Mouse (Mus musculus) MEL (cell line): Measurements from ENCODE around the gene Atxn1l. TPM values are rescaled to one million over a fixed set of nuclear protein-coding genes. Genes with fewer than 3 reads are reported as not detected.

Experiments used
- DNase-seq: peaks from one replicate; pipeline ENCODE4 v3.0.0; 2011; ENCODE audit warnings: low read depth, low spot score
- H3K27ac ChIP-seq: 2 replicates; pipeline ENCODE4 v1.5.1; 2012; ENCODE audit warnings: low read depth, mild to moderate bottlenecking, control low read depth, low read length, moderate library complexity; ENCODE audit not compliant: control insufficient read depth
- H3K27me3 ChIP-seq, 2 experiments: fragments of 150-350 bp in 1 of 2; sonication (generic) in 1 of 2; 2 replicates each; pipeline ENCODE4 v1.6.1; 2012; ENCODE audit warnings: low read length in 2 of 2, mild to moderate bottlenecking in 2 of 2, improper control_type of control experiment in 1 of 2, moderate library complexity in 1 of 2; ENCODE audit not compliant: insufficient read depth in 2 of 2, control insufficient read depth in 1 of 2
- H3K36me3 ChIP-seq, 2 experiments: 2 replicates each; pipeline ENCODE4 v1.6.1; 2012 to 2014; ENCODE audit warnings: low read length in 2 of 2, improper control_type of control experiment in 1 of 2, inconsistent platforms in 1 of 2, mild to moderate bottlenecking in 1 of 2; ENCODE audit not compliant: insufficient read depth in 2 of 2, control insufficient read depth in 1 of 2
- H3K4me1 ChIP-seq, 2 experiments: fragments of 150-350 bp in 1 of 2; sonication (generic) in 1 of 2; 2 replicates each; pipeline ENCODE4 v1.6.1; 2012; ENCODE audit warnings: low read length in 2 of 2, improper control_type of control experiment in 1 of 2, mild to moderate bottlenecking in 1 of 2; ENCODE audit not compliant: insufficient read depth in 2 of 2, control insufficient read depth in 1 of 2
- H3K4me3 ChIP-seq, 2 experiments: fragments of 150-350 bp in 1 of 2; sonication (generic) in 1 of 2; 2 replicates each; pipeline ENCODE4 v1.5.1; 2012; ENCODE audit warnings: low read depth in 2 of 2, low read length in 2 of 2, mild to moderate bottlenecking in 2 of 2, moderate library complexity in 2 of 2, control low read depth in 1 of 2, improper control_type of control experiment in 1 of 2; ENCODE audit not compliant: control insufficient read depth in 1 of 2, insufficient read depth in 1 of 2
- H3K79me2 ChIP-seq: 2 replicates; pipeline ENCODE4 v1.6.1; 2012; ENCODE audit warnings: mild to moderate bottlenecking, low read length, moderate library complexity; ENCODE audit not compliant: control insufficient read depth, poor library complexity, insufficient read depth
- H3K9ac ChIP-seq: 2 replicates; pipeline ENCODE4 v1.6.1; 2012; ENCODE audit warnings: low read depth, mild to moderate bottlenecking, control low read depth, low read length, moderate library complexity; ENCODE audit not compliant: control insufficient read depth, poor library complexity, severe bottlenecking
- H3K9me3 ChIP-seq: fragments of 150-350 bp; sonication (generic); replicated peaks from 2 replicates; pipeline ENCODE4 v1.6.1; 2012; ENCODE audit warnings: mild to moderate bottlenecking, low read length, improper control_type of control experiment, moderate library complexity; ENCODE audit not compliant: insufficient read depth
- CHD2 ChIP-seq: IDR thresholded peaks from 2 replicates; pipeline ENCODE4 v1.6.1; 2011; ENCODE audit warnings: low read length, improper control_type of control experiment
- CTCF ChIP-seq, 3 experiments: IDR thresholded peaks in 2 of 3; conservative IDR thresholded peaks in 1 of 3; 2 replicates each; pipeline ENCODE4 v1.5.1; 2011 to 2012; ENCODE audit warnings: low read length in 3 of 3, low read depth in 2 of 3, mild to moderate bottlenecking in 2 of 3, improper control_type of control experiment in 1 of 3, inconsistent platforms in 1 of 3, mixed read lengths in 1 of 3, moderate library complexity in 1 of 3; ENCODE audit not compliant: control insufficient read depth in 1 of 3, insufficient read depth in 1 of 3, poor library complexity in 1 of 3, severe bottlenecking in 1 of 3
- E2F4 ChIP-seq: IDR thresholded peaks from 2 replicates; pipeline ENCODE4 v1.6.1; 2011; ENCODE audit warnings: low read depth, low read length, improper control_type of control experiment, borderline replicate concordance
- HCFC1 ChIP-seq: IDR thresholded peaks from 2 replicates; pipeline ENCODE4 v1.6.1; 2012; ENCODE audit warnings: low read depth, mild to moderate bottlenecking, inconsistent platforms, low read length, improper control_type of control experiment, moderate library complexity
- JUND ChIP-seq: IDR thresholded peaks from 2 replicates; pipeline ENCODE4 v1.6.1; 2011; ENCODE audit warnings: low read depth, mild to moderate bottlenecking, improper control_type of control experiment, low read length
- KAT2A ChIP-seq: conservative IDR thresholded peaks from 2 replicates; pipeline ENCODE4 v1.6.1; 2012; ENCODE audit warnings: low read depth, low read length, improper control_type of control experiment, inconsistent platforms
- MAX ChIP-seq: IDR thresholded peaks from 2 replicates; pipeline ENCODE4 v1.6.1; 2011; ENCODE audit warnings: low read length, improper control_type of control experiment
- NELFE ChIP-seq: IDR thresholded peaks from 2 replicates; pipeline ENCODE4 v1.6.1; 2011; ENCODE audit warnings: low read depth, low read length, improper control_type of control experiment
- NRF1 ChIP-seq: IDR thresholded peaks from 2 replicates; pipeline ENCODE4 v1.6.1; 2014; ENCODE audit warnings: low read depth, mild to moderate bottlenecking, inconsistent platforms, low read length, improper control_type of control experiment, moderate library complexity; ENCODE audit not compliant: poor library complexity, insufficient read depth, severe bottlenecking
- POLR2A ChIP-seq, 2 experiments: IDR thresholded peaks; 2 replicates each; pipeline ENCODE4 v1.6.1; 2011 to 2012; ENCODE audit warnings: low read length in 2 of 2, mild to moderate bottlenecking in 2 of 2, control low read depth in 1 of 2, improper control_type of control experiment in 1 of 2, low read depth in 1 of 2, moderate library complexity in 1 of 2; ENCODE audit not compliant: control insufficient read depth in 1 of 2, insufficient read depth in 1 of 2, poor library complexity in 1 of 2
- POLR2AphosphoS5 ChIP-seq: IDR thresholded peaks from 2 replicates; pipeline ENCODE4 v1.6.1; 2012; ENCODE audit warnings: low read depth, borderline replicate concordance, mild to moderate bottlenecking, inconsistent platforms, low read length, moderate library complexity, mixed read lengths
- RAD21 ChIP-seq: IDR thresholded peaks from 2 replicates; pipeline ENCODE4 v1.6.1; 2011; ENCODE audit warnings: mild to moderate bottlenecking, low read depth, low read length, improper control_type of control experiment
- SIN3A ChIP-seq: IDR thresholded peaks from 2 replicates; pipeline ENCODE4 v1.6.1; 2012; ENCODE audit warnings: low read length, improper control_type of control experiment, inconsistent platforms
- SMC3 ChIP-seq: IDR thresholded peaks from 2 replicates; pipeline ENCODE4 v1.6.1; 2011; ENCODE audit warnings: low read depth, low read length, improper control_type of control experiment
- TAL1 ChIP-seq: IDR thresholded peaks from 2 replicates; pipeline ENCODE4 v1.6.1; 2012; ENCODE audit warnings: mild to moderate bottlenecking, inconsistent platforms, low read length, moderate library complexity, mixed read lengths
- TCF12 ChIP-seq: IDR thresholded peaks from 2 replicates; pipeline ENCODE4 v1.6.1; 2014; ENCODE audit warnings: low read depth, mild to moderate bottlenecking, inconsistent platforms, low read length, improper control_type of control experiment, moderate library complexity
- USF1 ChIP-seq: IDR thresholded peaks from 2 replicates; pipeline ENCODE4 v1.6.1; 2014; ENCODE audit warnings: low read depth, mild to moderate bottlenecking, inconsistent platforms, low read length, improper control_type of control experiment, moderate library complexity
- USF2 ChIP-seq, 2 experiments: IDR thresholded peaks; 2 replicates each; pipeline ENCODE4 v1.6.1; 2011 to 2012; ENCODE audit warnings: improper control_type of control experiment in 2 of 2, low read length in 2 of 2, borderline replicate concordance in 1 of 2, inconsistent platforms in 1 of 2, low read depth in 1 of 2, mild to moderate bottlenecking in 1 of 2; ENCODE audit not compliant: insufficient read depth in 1 of 2
- ZKSCAN1 ChIP-seq: IDR thresholded peaks from 2 replicates; pipeline ENCODE4 v1.6.1; 2012; ENCODE audit warnings: low read depth, mild to moderate bottlenecking, inconsistent platforms, low read length, improper control_type of control experiment, moderate library complexity
- ZMIZ1 ChIP-seq: IDR thresholded peaks from 2 replicates; pipeline ENCODE4 v1.6.1; 2012; ENCODE audit warnings: low read depth, mild to moderate bottlenecking, inconsistent platforms, low read length, improper control_type of control experiment, moderate library complexity
- polyA plus RNA-seq, 2 experiments: library from polyadenylated mRNA; stranded (reverse) in 1 of 2; unstranded in 1 of 2; fragments of >175 nt in 1 of 2; fragments of >200 nt in 1 of 2; gene quantifications; 2 replicates each; pipeline versions ENCODE4 v1.2.1 to v1.2.4; 2012; ENCODE audit warnings: low replicate concordance in 2 of 2, low read depth in 1 of 2; ENCODE audit not compliant: insufficient read length in 2 of 2, insufficient read depth in 1 of 2, missing spikeins in 1 of 2
- total RNA-seq: library from RNA; depleted of rRNA; stranded (reverse); fragments of 300-350 nt; gene quantifications from 2 replicates; pipeline ENCODE4 v1.2.3, GENCODE M21; 2012

Atxn1l gene
- total and polyA plus RNA-seq, 3 experiments: 4.1 to 9.5 TPM; not detected in 1

- TF ChIP-seq SIN3A: peak; percentile 93
- peak; percentile 80 for TF ChIP-seq KAT2A
- no peak for TF ChIP-seq TAL1
- peak; percentile 26; the same call in 1 of the 2 replicates for TF ChIP-seq SMC3
- TF ChIP-seq JUND: no peak
These were observed 40.9 kb upstream of the Atxn1l start, which contains the start of gene Ap1g1 (continued) for GRCm38 (mm10) chr8:109778280-109778977.

GRCm38 (mm10) chr8:109777851-109778250 is 40.3 kb upstream of the Atxn1l start:
- Histone ChIP-seq H3K79me2 (peaks cover 35% of the 10 kb centered on the region), H3K9me3 (no peaks in the 10 kb centered on the region), H3K9ac (peak overlapping the region; percentile 33), H3K27ac (no peak overlapping the region), H3K27me3 (peaks cover 3 to 7% of the 10 kb centered on the region in 2 experiments), H3K4me1 (peaks cover 2 to 9% of the 10 kb centered on the region in 2 experiments; a peak in 2 of 4 replicates), H3K36me3 (peaks cover 0 to 23% of the 10 kb centered on the region in 2 experiments; a peak in 2 of 4 replicates), H3K4me3 (peak overlapping the region; percentile 65 to 99)
- no peak for TF ChIP-seq ZMIZ1
- no peak for TF ChIP-seq CHD2
- peak; percentile 47 for DNase-seq

- Histone ChIP-seq H3K27ac (no peak overlapping the region), H3K9ac (no peak overlapping the region), H3K4me3 (no peak overlapping the region), H3K36me3 (peaks cover 0 to 6% of the 10 kb centered on the region in 2 experiments; a peak in 2 of 4 replicates), H3K79me2 (no peaks in the 10 kb centered on the region), H3K4me1 (no peaks in the 10 kb centered on the region), H3K27me3 (peaks cover 7 to 11% of the 10 kb centered on the region in 2 experiments), H3K9me3 (no peaks in the 10 kb centered on the region)
- no peak for DNase-seq
- no peak for TF ChIP-seq HCFC1
- TF ChIP-seq ZMIZ1: no peak
- TF ChIP-seq TAL1: no peak
- TF ChIP-seq USF2 (IDR thresholded peaks at IDR 0.05; ENCODE audit: borderline replicate concordance in 1 of 2, insufficient read depth in 1 of 2, low read depth in 1 of 2, low read length in 2 of 2): no peak
- TF ChIP-seq NELFE: no peak
- no peak for TF ChIP-seq RAD21
- no peak for TF ChIP-seq E2F4
- no peak for TF ChIP-seq POLR2A (IDR thresholded peaks at IDR 0.05; ENCODE audit: control insufficient read depth in 1 of 2, insufficient read depth in 1 of 2, low read depth in 1 of 2, low read length in 2 of 2, poor library complexity in 1 of 2)
- no peak for TF ChIP-seq MAX
- TF ChIP-seq USF1: no peak
- no peak for TF ChIP-seq ZKSCAN1
- TF ChIP-seq POLR2AphosphoS5: no peak
- TF ChIP-seq NRF1: no peak
- TF ChIP-seq TCF12: no peak
- TF ChIP-seq CTCF (IDR thresholded peaks at IDR 0.05 in 2 of 3, conservative IDR thresholded peaks at IDR 0.05 in 1 of 3; ENCODE audit: control insufficient read depth in 1 of 3, insufficient read depth in 1 of 3, low read depth in 2 of 3, low read length in 3 of 3, poor library complexity in 1 of 3, severe bottlenecking in 1 of 3): no peak
- no peak for TF ChIP-seq SMC3
These were observed 35.6 kb upstream of the Atxn1l start for GRCm38 (mm10) chr8:109773154-109773553.
